34 mouse cellular contexts compared by ENCODE assay signal in genomic region chr6:5134986-5135385, GRCm38 (mm10). TPM values are rescaled to one million over a fixed set of nuclear protein-coding genes. Genes with fewer than 3 reads are reported as not detected.
"Had no signal": no experiment of that assay in that cellular context is flagged by ENCODE, and none has a peak within 500 bp of the region (broad histone marks: within the 10 kb centered on the region; RNA-seq: fewer than 3 reads in every experiment).

No protein-coding gene starts in this region.

- DNase-seq: gastrocnemius, postnatal 14 days; gastrocnemius, postnatal 36 days; heart, adult 2 months; heart, postnatal 14 days; heart, postnatal 36 days; kidney, adult 11 months; kidney, adult 2 months; kidney, adult 9 months; kidney, postnatal 14 days; kidney, postnatal 36 days; layer of hippocampus, adult 9-11 months; layer of hippocampus, postnatal 36 days; left cerebral cortex, postnatal 4 days had no signal

- H3K9me3 ChIP-seq: heart, embryonic 13.5 days; heart, embryonic 15.5 days; hindbrain, embryonic 13.5 days; hindbrain, embryonic 15.5 days; kidney, embryonic 15.5 days; limb, embryonic 13.5 days; limb, embryonic 15.5 days had no signal

- H3K36me3 ChIP-seq: hindbrain, embryonic 15.5 days; limb, embryonic 13.5 days; limb, embryonic 15.5 days had no signal

- H3K4me3 ChIP-seq: heart, adult 2 months; heart, embryonic 13.5 days; heart, embryonic 15.5 days; hindbrain, embryonic 13.5 days; hindbrain, embryonic 15.5 days; kidney, embryonic 15.5 days; limb, embryonic 13.5 days; limb, embryonic 15.5 days had no signal

- H3K4me1 ChIP-seq: heart, embryonic 13.5 days; heart, embryonic 15.5 days; hindbrain, embryonic 13.5 days; hindbrain, embryonic 15.5 days; limb, embryonic 15.5 days had no signal

- H3K27ac ChIP-seq: heart, adult 2 months; heart, embryonic 13.5 days; heart, embryonic 15.5 days; hindbrain, embryonic 13.5 days; hindbrain, embryonic 15.5 days; hindbrain, postnatal 0 days; kidney, embryonic 15.5 days; kidney, postnatal 0 days; limb, embryonic 13.5 days; limb, embryonic 15.5 days had no signal

- H3K4me2 ChIP-seq: heart, embryonic 11.5 days; heart, embryonic 13.5 days; heart, embryonic 15.5 days; hindbrain, embryonic 13.5 days; hindbrain, embryonic 15.5 days; kidney, embryonic 15.5 days; limb, embryonic 13.5 days; limb, embryonic 15.5 days had no signal

- ATAC-seq: hindbrain, postnatal 0 days had no signal

- H3K27me3 ChIP-seq: heart, embryonic 13.5 days; heart, embryonic 15.5 days; hindbrain, embryonic 13.5 days; hindbrain, embryonic 15.5 days; kidney, embryonic 15.5 days; limb, embryonic 13.5 days; limb, embryonic 15.5 days had no signal

- H3K9ac ChIP-seq: heart, embryonic 13.5 days; heart, embryonic 15.5 days; hindbrain, embryonic 13.5 days; hindbrain, embryonic 15.5 days; kidney, embryonic 15.5 days; limb, embryonic 13.5 days; limb, embryonic 15.5 days had no signal

RNA-seq across cellular contexts. Expression of gene Pon1, which starts 58.8 kb away (rescaled TPM):
- total RNA-seq: gastrocnemius, postnatal 14 days; hematopoietic stem cell, adult 5-6 weeks; layer of hippocampus, adult 18-20 months; layer of hippocampus, adult 8-10 months; layer of hippocampus, postnatal 36 days; left cerebral cortex, adult 18-20 months; left cerebral cortex, adult 8-10 months; left cerebral cortex, postnatal 10 days; left cerebral cortex, postnatal 25 days; left cerebral cortex, postnatal 4 days had no signal
- polyA plus RNA-seq: heart, embryonic 13.5 days; heart, embryonic 15.5 days; heart, postnatal 0 days; intestine, embryonic 14.5 days; intestine, embryonic 16.5 days; kidney, embryonic 15.5 days; limb, embryonic 11.5 days; limb, embryonic 13.5 days had no signal
